Mouse (Mus musculus): ENCODE measurements at regions not wholly inside any gene's neighbourhood (a gene's known extent, or its start where the extent isn't known, plus 50 kb on each side); places are given as distances from the start of the nearest gene placed in this dataset.

DNA sequence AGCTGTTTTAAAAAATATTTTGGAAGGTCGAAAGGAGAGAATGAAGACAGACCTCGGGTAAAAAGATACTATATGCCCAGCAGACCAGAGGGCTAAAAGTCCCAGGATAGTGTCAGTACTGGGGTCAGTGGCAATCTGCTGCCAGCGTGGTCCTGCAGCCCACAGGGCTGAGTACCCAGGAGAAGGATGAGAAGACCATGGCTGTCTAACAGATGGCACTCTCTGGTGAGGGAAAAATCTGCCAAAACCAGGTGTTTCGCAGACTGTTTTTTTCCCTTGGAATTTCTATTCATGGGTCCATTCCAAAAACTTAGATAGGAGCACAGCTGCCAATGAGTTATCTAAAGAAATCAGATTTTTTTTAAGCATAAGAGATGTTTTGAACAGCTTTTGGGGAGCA, 202.5 kb upstream of the Tyrp1 start:
- no peak overlapping the region for H3K4me3 ChIP-seq (ENCODE audit: low read depth, low read length)
- no peak for TF ChIP-seq CTCF (IDR thresholded peaks at IDR 0.05; ENCODE audit: low read depth)
- 69% methylated on average over 4 of the region's 4 CpGs for WGBS
- H3K4me1 ChIP-seq (replicated peaks; ENCODE audit: control insufficient read depth, insufficient read depth, low read length): no peaks in the 10 kb centered on the region
- H3K27me3 ChIP-seq (replicated peaks; ENCODE audit: control insufficient read depth, insufficient read depth, low read length): no peaks in the 10 kb centered on the region
- no peak overlapping the region for H3K9ac ChIP-seq (ENCODE audit: low read depth, low read length)
- H3K27ac ChIP-seq (ENCODE audit: low read depth, low read length): no peak overlapping the region
- no peak overlapping the region for H3K4me2 ChIP-seq (replicated peaks; ENCODE audit: low read depth)
- no peaks in the 10 kb centered on the region for H3K9me3 ChIP-seq (ENCODE audit: control insufficient read depth)
- ATAC-seq: no peak
- H3K36me3 ChIP-seq (ENCODE audit: control insufficient read depth, insufficient read depth): no peaks in the 10 kb centered on the region

GRCm38 (mm10) chr4:80638381-80638780, 195.5 kb upstream of the Tyrp1 start:
- H3K9ac ChIP-seq (ENCODE audit: low read depth, low read length): no peak overlapping the region
- H3K4me2 ChIP-seq (replicated peaks; ENCODE audit: low read depth): no peak overlapping the region
- no peaks in the 10 kb centered on the region for H3K9me3 ChIP-seq (ENCODE audit: control insufficient read depth)
- TF ChIP-seq CTCF (IDR thresholded peaks at IDR 0.05; ENCODE audit: low read depth): no peak
- no peaks in the 10 kb centered on the region for H3K4me1 ChIP-seq (replicated peaks; ENCODE audit: control insufficient read depth, insufficient read depth, low read length)
- no peak for ATAC-seq
- H3K27me3 ChIP-seq (replicated peaks; ENCODE audit: control insufficient read depth, insufficient read depth, low read length): no peaks in the 10 kb centered on the region
- H3K36me3 ChIP-seq (ENCODE audit: control insufficient read depth, insufficient read depth): no peaks in the 10 kb centered on the region
- no peak overlapping the region for H3K27ac ChIP-seq (ENCODE audit: low read depth, low read length)
- H3K4me3 ChIP-seq (ENCODE audit: low read depth, low read length): no peak overlapping the region
